18 mouse cellular contexts compared by ENCODE assay signal in the genomic region with DNA sequence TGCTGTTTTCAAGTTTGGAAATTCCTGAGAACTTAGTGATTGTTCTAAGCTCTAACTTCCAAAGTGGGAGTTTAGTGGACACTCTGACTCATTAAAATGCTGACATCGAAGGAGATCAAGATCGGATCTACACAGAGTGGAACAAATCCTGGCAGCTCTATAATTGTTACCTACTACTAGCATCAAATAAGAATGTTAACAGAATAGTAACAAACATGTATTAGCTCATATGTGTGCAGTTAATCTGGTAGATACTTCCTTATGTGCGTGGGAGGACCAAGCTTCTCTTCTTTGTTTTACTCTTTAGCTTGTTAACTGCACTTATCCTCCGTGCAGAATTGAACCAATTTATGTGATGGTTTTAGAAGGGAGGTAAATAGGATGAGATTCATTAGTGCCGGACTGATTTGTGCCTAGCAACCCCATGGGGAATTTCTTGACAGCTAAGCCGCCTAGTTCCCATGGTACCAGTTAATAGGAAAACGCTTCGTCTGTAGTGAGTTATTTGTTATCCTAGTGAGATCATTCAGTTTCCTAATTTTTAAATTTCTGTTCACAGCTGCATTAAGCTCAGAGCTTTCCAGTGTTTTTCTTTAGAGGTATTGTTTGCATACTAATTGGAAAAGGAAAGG.
A peak's percentile ranks its signal among the peaks of the same experiment; 100 is the strongest.
DNase-seq lines count a peak whose midpoint lies in the region; ATAC-seq lines count a peak whose summit lies in the region.
"Had no signal": no experiment of that assay in that cellular context is flagged by ENCODE, and none has a peak within 500 bp of the region (broad histone marks: within the 10 kb centered on the region; RNA-seq: fewer than 3 reads in every experiment).

No protein-coding gene starts in this region.

- H3K4me3 ChIP-seq in neural tube, embryonic 11.5 days (ENCODE audit: low read depth, low read length), result no peak overlapping the region
- H3K4me3 ChIP-seq in hindbrain, embryonic 12.5 days, result no peak overlapping the region
- no peak overlapping the region for H3K4me3 ChIP-seq in midbrain, embryonic 14.5 days (replicated peaks; ENCODE audit: low read depth, low read length)
- H3K4me3 ChIP-seq: embryonic facial prominence, embryonic 15.5 days; gastrocnemius, adult 2 months; heart, embryonic 12.5 days; limb, embryonic 13.5 days had no signal

- no peak overlapping the region for H3K9ac ChIP-seq in neural tube, embryonic 11.5 days (ENCODE audit: low read length)
- H3K9ac ChIP-seq in hindbrain, embryonic 12.5 days, result no peak overlapping the region
- H3K9ac ChIP-seq in midbrain, embryonic 14.5 days (replicated peaks; ENCODE audit: low read length), result no peak overlapping the region
- H3K9ac ChIP-seq: embryonic facial prominence, embryonic 15.5 days; heart, embryonic 12.5 days; limb, embryonic 13.5 days; liver, postnatal 0 days had no signal

- no peaks in the 10 kb centered on the region for H3K9me3 ChIP-seq in neural tube, embryonic 11.5 days (ENCODE audit: control insufficient read depth, low read length)
- H3K9me3 ChIP-seq in hindbrain, embryonic 12.5 days (replicated peaks), result no peaks in the 10 kb centered on the region
- H3K9me3 ChIP-seq in midbrain, embryonic 14.5 days (ENCODE audit: control insufficient read depth, low read length), result no peaks in the 10 kb centered on the region
- H3K9me3 ChIP-seq: embryonic facial prominence, embryonic 15.5 days; heart, embryonic 12.5 days; limb, embryonic 13.5 days had no signal

- ATAC-seq in neural tube, embryonic 11.5 days (ENCODE audit: insufficient read depth, low FRiP score, low TSS enrichment), result peak; percentile 63
- ATAC-seq in hindbrain, embryonic 12.5 days (ENCODE audit: low FRiP score), result peak; percentile 78
- peak; percentile 46; the same call in 1 of the 2 replicates for ATAC-seq in midbrain, embryonic 14.5 days (ENCODE audit: low FRiP score, low TSS enrichment)
- ATAC-seq: liver, postnatal 0 days had no signal

- peaks cover 2% of the 10 kb centered on the region; the same call in 1 of the 2 replicates for H3K4me1 ChIP-seq in neural tube, embryonic 11.5 days (ENCODE audit: control insufficient read depth, insufficient read depth, low read length)
- H3K4me1 ChIP-seq in hindbrain, embryonic 12.5 days, result 0 out of 2 replicates have a peak, but pooled peaks cover 4% of the 10 kb centered on the region
- H3K4me1 ChIP-seq in midbrain, embryonic 14.5 days (ENCODE audit: control insufficient read depth, insufficient read depth, low read length), result peaks cover 5% of the 10 kb centered on the region; the same call in 1 of the 2 replicates
- H3K4me1 ChIP-seq: embryonic facial prominence, embryonic 15.5 days; heart, embryonic 12.5 days; limb, embryonic 13.5 days had no signal

- DNase-seq in neural tube, embryonic 11.5 days (ENCODE audit: low spot score), result peak; percentile 19
- no peak for DNase-seq in neural tube, embryonic 10.5 days (ENCODE audit: extremely low spot score, low spot score)
- DNase-seq in midbrain, embryonic 14.5 days, result peak; percentile 73
- no peak for DNase-seq in frontal cortex, postnatal 10 days (ENCODE audit: low spot score in 2 of 2)
- no peak for DNase-seq in B cell, adult 2 months
- DNase-seq in left cerebral cortex, adult 8-10 months (ENCODE audit: low spot score in 2 of 2), result no peak
- DNase-seq in gastrocnemius, postnatal 25 days, result no peak
- DNase-seq: cerebellum, adult 9-11 months; gastrocnemius, adult 2 months; liver, postnatal 0 days; right cerebral cortex, adult 18-20 months; thymus, adult 2 months had no signal

- no peaks in the 10 kb centered on the region for H3K36me3 ChIP-seq in neural tube, embryonic 11.5 days (ENCODE audit: control insufficient read depth, insufficient read depth, low read length)
- H3K36me3 ChIP-seq in hindbrain, embryonic 12.5 days, result no peaks in the 10 kb centered on the region
- no peaks in the 10 kb centered on the region for H3K36me3 ChIP-seq in midbrain, embryonic 14.5 days (ENCODE audit: control insufficient read depth, insufficient read depth, low read length)
- H3K36me3 ChIP-seq: embryonic facial prominence, embryonic 15.5 days; heart, embryonic 12.5 days; limb, embryonic 13.5 days had no signal

- no peak overlapping the region for H3K27ac ChIP-seq in neural tube, embryonic 11.5 days (ENCODE audit: low read depth, low read length)
- no peak overlapping the region for H3K27ac ChIP-seq in hindbrain, embryonic 12.5 days
- no peak overlapping the region for H3K27ac ChIP-seq in midbrain, embryonic 14.5 days (replicated peaks; ENCODE audit: low read depth, low read length)
- H3K27ac ChIP-seq: embryonic facial prominence, embryonic 15.5 days; gastrocnemius, adult 2 months; kidney, postnatal 0 days; limb, embryonic 13.5 days; macrophage had no signal

- no peak overlapping the region for H3K4me2 ChIP-seq in neural tube, embryonic 11.5 days (ENCODE audit: low read depth)
- no peak overlapping the region for H3K4me2 ChIP-seq in hindbrain, embryonic 12.5 days (replicated peaks)
- H3K4me2 ChIP-seq in midbrain, embryonic 14.5 days (ENCODE audit: low read length), result no peak overlapping the region
- H3K4me2 ChIP-seq: embryonic facial prominence, embryonic 15.5 days; heart, embryonic 12.5 days; limb, embryonic 13.5 days had no signal

- H3K27me3 ChIP-seq in neural tube, embryonic 11.5 days (ENCODE audit: control insufficient read depth, insufficient read depth, low read length), result no peaks in the 10 kb centered on the region
- no peaks in the 10 kb centered on the region for H3K27me3 ChIP-seq in hindbrain, embryonic 12.5 days
- H3K27me3 ChIP-seq in midbrain, embryonic 14.5 days (ENCODE audit: control insufficient read depth, insufficient read depth, low read length), result peaks cover 5% of the 10 kb centered on the region; the same call in 1 of the 2 replicates
- H3K27me3 ChIP-seq: embryonic facial prominence, embryonic 15.5 days; heart, embryonic 12.5 days; limb, embryonic 13.5 days had no signal

- 42% methylated on average over 8 of the region's 8 CpGs for WGBS in neural tube, embryonic 11.5 days
- WGBS in hindbrain, embryonic 12.5 days, result 38% methylated on average over 8 of the region's 8 CpGs
- WGBS in midbrain, embryonic 14.5 days, result 9% methylated on average over 8 of the region's 8 CpGs

Comparison
In these comparisons a context has a peak if more than half of its experiments do, and no peak if none do; other contexts are left out.
1. DNase-seq: peak in neural tube, embryonic 11.5 days (single experiment) and midbrain, embryonic 14.5 days (single experiment); none in neural tube, embryonic 10.5 days (single experiment), frontal cortex, postnatal 10 days (0 of 2), B cell, adult 2 months (0 of 2), left cerebral cortex, adult 8-10 months (0 of 2) and gastrocnemius, postnatal 25 days (single experiment).
2. Peak in every context shown above with its lines, with median percentiles within 50 percentile points of each other: ATAC-seq.